Mouse (Mus musculus): Measurements from ENCODE around the gene Cyp26c1.

- TF ChIP-seq CTCF (conservative IDR thresholded peaks at IDR 0.05 in 1 of 2, IDR thresholded peaks at IDR 0.05 in 1 of 2; ENCODE audit: low read depth in 2 of 2, low read length in 2 of 2) (no peak), MAFK (IDR thresholded peaks at IDR 0.05; ENCODE audit: insufficient replicate concordance, low read length) (no peak), JUN (IDR thresholded peaks at IDR 0.05; ENCODE audit: insufficient read depth, low read depth, low read length) (no peak), NRF1 (IDR thresholded peaks at IDR 0.05; ENCODE audit: low read depth, low read length) (no peak), TBP (conservative IDR thresholded peaks at IDR 0.05; ENCODE audit: low read depth, low read length) (no peak), E2F4 (IDR thresholded peaks at IDR 0.05; ENCODE audit: insufficient replicate concordance, low read depth, low read length) (no peak), POLR2A (IDR thresholded peaks at IDR 0.05; ENCODE audit: low read depth, low read length) (no peak), ELF1 (IDR thresholded peaks at IDR 0.05; ENCODE audit: low read depth, low read length) (no peak), ZC3H11A (IDR thresholded peaks at IDR 0.05; ENCODE audit: low read depth, low read length) (no peak), ZNF384 (IDR thresholded peaks at IDR 0.05; ENCODE audit: low read depth, low read length) (no peak), TCF12 (IDR thresholded peaks at IDR 0.05; ENCODE audit: low read depth, low read length) (no peak), MXI1 (IDR thresholded peaks at IDR 0.05; ENCODE audit: low read depth, low read length) (no peak)
Measured at GRCm38 (mm10) chr19:37673393-37673792, 12.0 kb upstream of the Cyp26c1 start.

Measured in CH12.LX (cell line).